Mouse (Mus musculus) cortical plate, adult 2 months (tissue): ENCODE results near the gene Clip4.

ENCODE experiments used
- CTCF ChIP-seq: fragments of 200-500 bp; IDR thresholded peaks from 2 replicates; pipeline ENCODE4 v1.5.1; 2011; ENCODE audit warnings: mild to moderate bottlenecking, control low read depth, low read length; ENCODE audit not compliant: insufficient read depth; ENCODE audit errors: extremely low read depth
- POLR2A ChIP-seq: fragments of 200-500 bp; IDR thresholded peaks from 2 replicates; pipeline ENCODE4 v1.6.1; 2011; ENCODE audit warnings: mild to moderate bottlenecking, low read length, control low read depth; ENCODE audit not compliant: insufficient read depth; ENCODE audit errors: extremely low read depth

- no peak for TF ChIP-seq POLR2A
- TF ChIP-seq CTCF, result no peak
These were observed 48.0 kb downstream of the Clip4 start for GRCm38 (mm10) chr17:71816136-71816864.
